Mouse (Mus musculus): Measurements from ENCODE around the gene Arfgef2.

Arfgef2 gene

GRCm38 (mm10) chr2:166806173-166806705, 851 bp downstream of the Arfgef2 start:
- DNase-seq (ENCODE audit: low read depth, low spot score): no peak

- DNase-seq (ENCODE audit: low read depth, low spot score): no peak
Measured at GRCm38 (mm10) chr2:166806813-166807212, 1.4 kb downstream of the Arfgef2 start.

- no peak for DNase-seq (ENCODE audit: low read depth, low spot score)
Measured at GRCm38 (mm10) chr2:166809499-166809898, 4.1 kb downstream of the Arfgef2 start.

GRCm38 (mm10) chr2:166810821-166811220, 5.4 kb downstream of the Arfgef2 start:
- no peak for DNase-seq (ENCODE audit: low read depth, low spot score)

GRCm38 (mm10) chr2:166818463-166819143, 13.2 kb downstream of the Arfgef2 start:
- no peak for DNase-seq (ENCODE audit: low read depth, low spot score)

- DNase-seq (ENCODE audit: low read depth, low spot score): no peak
Measured at GRCm38 (mm10) chr2:166819849-166820248, 14.5 kb downstream of the Arfgef2 start.

- no peak for DNase-seq (ENCODE audit: low read depth, low spot score)
Measured at GRCm38 (mm10) chr2:166820844-166821243, 15.5 kb downstream of the Arfgef2 start.

- DNase-seq (ENCODE audit: low read depth, low spot score): no peak
Measured at GRCm38 (mm10) chr2:166821406-166821805, 16.0 kb downstream of the Arfgef2 start.

GRCm38 (mm10) chr2:166822119-166822826, 16.9 kb downstream of the Arfgef2 start:
- DNase-seq (ENCODE audit: low read depth, low spot score): no peak

GRCm38 (mm10) chr2:166822901-166823300, 17.5 kb downstream of the Arfgef2 start:
- no peak for DNase-seq (ENCODE audit: low read depth, low spot score)

GRCm38 (mm10) chr2:166824386-166824785, 19.0 kb downstream of the Arfgef2 start:
- DNase-seq (ENCODE audit: low read depth, low spot score): no peak

- DNase-seq (ENCODE audit: low read depth, low spot score): no peak
Measured at GRCm38 (mm10) chr2:166824998-166825397, 19.6 kb downstream of the Arfgef2 start.

- no peak for DNase-seq (ENCODE audit: low read depth, low spot score)
Measured at GRCm38 (mm10) chr2:166826491-166827224, 21.3 kb downstream of the Arfgef2 start.

GRCm38 (mm10) chr2:166828306-166828705, 22.9 kb downstream of the Arfgef2 start:
- DNase-seq (ENCODE audit: low read depth, low spot score): no peak

GRCm38 (mm10) chr2:166830350-166830749, 25.0 kb downstream of the Arfgef2 start:
- DNase-seq (ENCODE audit: low read depth, low spot score): no peak

GRCm38 (mm10) chr2:166834091-166834490, 28.7 kb downstream of the Arfgef2 start:
- no peak for DNase-seq (ENCODE audit: low read depth, low spot score)

GRCm38 (mm10) chr2:166834796-166835195, 29.4 kb downstream of the Arfgef2 start:
- DNase-seq (ENCODE audit: low read depth, low spot score): no peak

- DNase-seq (ENCODE audit: low read depth, low spot score): no peak
Measured at GRCm38 (mm10) chr2:166835581-166835980, 30.2 kb downstream of the Arfgef2 start.

GRCm38 (mm10) chr2:166841813-166842212, 36.4 kb downstream of the Arfgef2 start:
- DNase-seq (ENCODE audit: low read depth, low spot score): no peak

GRCm38 (mm10) chr2:166850691-166851090, 45.3 kb downstream of the Arfgef2 start:
- DNase-seq (ENCODE audit: low read depth, low spot score): no peak

GRCm38 (mm10) chr2:166852270-166852669, 46.9 kb downstream of the Arfgef2 start:
- no peak for DNase-seq (ENCODE audit: low read depth, low spot score)

GRCm38 (mm10) chr2:166855771-166856170, 50.4 kb downstream of the Arfgef2 start:
- DNase-seq (ENCODE audit: low read depth, low spot score): no peak

Measured in brain, embryonic 18.5 days (tissue).